Mouse (Mus musculus) CH12.LX (cell line): Measurements from ENCODE around the gene Ints3.

Experiments
- BHLHE40 ChIP-seq: IDR thresholded peaks from 2 replicates; pipeline ENCODE4 v1.6.1; 2011; ENCODE audit warnings: mild to moderate bottlenecking, low read depth, low read length, improper control_type of control experiment
- CTCF ChIP-seq, 2 experiments: IDR thresholded peaks in 1 of 2; conservative IDR thresholded peaks in 1 of 2; 2 replicates each; pipeline ENCODE4 v1.5.1; 2011 to 2012; ENCODE audit warnings: low read depth in 2 of 2, low read length in 2 of 2, improper control_type of control experiment in 1 of 2, inconsistent platforms in 1 of 2, mild to moderate bottlenecking in 1 of 2, moderate library complexity in 1 of 2
- IRF4 ChIP-seq: IDR thresholded peaks from 2 replicates; pipeline ENCODE4 v1.6.1; 2014; ENCODE audit warnings: low read depth, mild to moderate bottlenecking, inconsistent platforms, low read length, improper control_type of control experiment
- KAT2A ChIP-seq: IDR thresholded peaks from 2 replicates; pipeline ENCODE4 v1.6.1; 2012; ENCODE audit warnings: low read length, improper control_type of control experiment, inconsistent platforms; ENCODE audit not compliant: insufficient replicate concordance
- MAX ChIP-seq: IDR thresholded peaks from 2 replicates; pipeline ENCODE4 v1.6.1; 2011; ENCODE audit warnings: low read length, improper control_type of control experiment
- MAZ ChIP-seq: IDR thresholded peaks from 2 replicates; pipeline ENCODE4 v1.6.1; 2012; ENCODE audit warnings: low read depth, mild to moderate bottlenecking, inconsistent platforms, low read length, improper control_type of control experiment, moderate library complexity
- NELFE ChIP-seq: IDR thresholded peaks from 2 replicates; pipeline ENCODE4 v1.6.1; 2011; ENCODE audit warnings: low read depth, low read length, improper control_type of control experiment
- POLR2A ChIP-seq: IDR thresholded peaks from 2 replicates; pipeline ENCODE4 v1.6.1; 2011; ENCODE audit warnings: low read depth, mild to moderate bottlenecking, improper control_type of control experiment, low read length
- TBP ChIP-seq: conservative IDR thresholded peaks from 2 replicates; pipeline ENCODE4 v1.6.1; 2011; ENCODE audit warnings: low read depth, low read length, improper control_type of control experiment
- TCF12 ChIP-seq: IDR thresholded peaks from 2 replicates; pipeline ENCODE4 v1.6.1; 2014; ENCODE audit warnings: low read depth, mild to moderate bottlenecking, inconsistent platforms, low read length, improper control_type of control experiment
- ZMIZ1 ChIP-seq: IDR thresholded peaks from 2 replicates; pipeline ENCODE4 v1.6.1; 2012; ENCODE audit warnings: low read depth, mild to moderate bottlenecking, inconsistent platforms, low read length, improper control_type of control experiment

- TF ChIP-seq MAX (no peak), POLR2A (no peak), IRF4 (no peak), CTCF (conservative IDR thresholded peaks at IDR 0.05 in 1 of 2, IDR thresholded peaks at IDR 0.05 in 1 of 2; ENCODE audit: low read depth in 2 of 2, low read length in 2 of 2) (no peak), TCF12 (no peak), ZMIZ1 (no peak), NELFE (no peak), KAT2A (no peak), MAZ (no peak), BHLHE40 (no peak), TBP (no peak)
Observed at GRCm38 (mm10) chr3:90375562-90376246, 57.7 kb downstream of the Ints3 start.
